Mouse (Mus musculus): ENCODE data around the gene Nectin2. TPM values are rescaled to one million over a fixed set of nuclear protein-coding genes. Genes with fewer than 3 reads are reported as not detected.

Gene Nectin2
- total RNA-seq, 2 experiments from 2014 or later = 35.7 to 36.4 TPM

DNA sequence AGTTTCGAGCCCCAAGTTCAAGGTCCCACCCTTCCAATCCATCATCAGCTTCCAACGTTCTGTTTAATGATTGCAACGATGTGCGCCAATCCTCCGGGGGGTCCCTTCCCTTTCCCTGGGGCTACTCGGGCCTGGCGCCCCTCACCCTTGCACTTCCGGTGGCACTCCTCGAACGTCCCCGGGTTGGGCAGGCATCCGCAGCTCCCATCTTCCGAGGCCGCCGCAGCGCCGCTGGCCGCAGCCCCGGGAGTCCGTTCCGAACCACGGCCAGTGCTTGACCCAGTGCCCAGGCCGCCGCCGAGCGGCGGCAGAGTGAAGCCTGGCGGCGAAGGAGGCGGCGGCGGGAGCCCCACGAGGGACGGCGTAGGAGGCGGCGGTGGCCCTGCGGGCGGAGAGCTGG, 35.4 kb downstream of the Nectin2 start:
- intact Hi-C loops (cut with DNase I) = no loop called here
- no peak for DNase-seq

DNA sequence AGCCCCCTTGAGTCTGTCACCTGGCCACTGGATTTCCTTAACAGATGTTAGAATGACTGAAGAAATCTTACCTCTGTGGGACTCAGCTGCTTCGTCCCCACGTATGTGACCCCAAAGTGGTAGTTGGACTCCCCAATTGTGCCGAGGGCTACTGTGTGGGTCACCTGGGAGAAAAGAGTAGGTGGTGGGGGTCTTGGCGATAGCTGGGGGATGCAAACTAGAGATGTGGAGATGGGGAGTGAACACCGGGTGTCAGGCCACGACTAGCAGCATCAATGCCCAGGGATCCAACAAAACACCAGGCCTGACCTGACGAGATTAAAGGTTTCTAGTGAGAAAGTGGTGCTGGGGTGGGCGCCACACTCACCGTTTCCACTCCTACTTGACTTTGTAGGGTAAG, 36.7 kb downstream of the Nectin2 start:
- intact Hi-C loops (cut with DNase I) = no loop called here
- no peak for DNase-seq

DNA sequence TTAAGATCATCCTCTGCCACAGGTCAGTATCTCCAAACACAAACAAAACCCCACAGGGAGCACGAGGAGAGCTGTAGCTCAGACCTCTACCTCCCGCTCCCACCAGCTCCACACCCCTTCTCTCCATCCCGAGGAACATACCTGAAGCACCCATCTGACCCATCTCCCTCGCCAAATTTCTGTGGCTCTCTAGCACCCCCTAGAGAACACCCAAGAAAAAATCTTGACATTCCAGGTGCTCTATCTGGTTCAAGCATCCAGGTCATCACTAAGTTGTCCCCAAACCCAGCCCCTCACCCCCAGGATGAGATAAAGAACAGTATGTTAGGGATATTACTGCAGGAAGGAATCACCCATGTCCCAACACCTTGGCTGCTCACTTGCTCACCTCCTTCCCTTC, 37.1 kb downstream of the Nectin2 start:
- intact Hi-C loops (cut with DNase I) = no loop called here

DNA sequence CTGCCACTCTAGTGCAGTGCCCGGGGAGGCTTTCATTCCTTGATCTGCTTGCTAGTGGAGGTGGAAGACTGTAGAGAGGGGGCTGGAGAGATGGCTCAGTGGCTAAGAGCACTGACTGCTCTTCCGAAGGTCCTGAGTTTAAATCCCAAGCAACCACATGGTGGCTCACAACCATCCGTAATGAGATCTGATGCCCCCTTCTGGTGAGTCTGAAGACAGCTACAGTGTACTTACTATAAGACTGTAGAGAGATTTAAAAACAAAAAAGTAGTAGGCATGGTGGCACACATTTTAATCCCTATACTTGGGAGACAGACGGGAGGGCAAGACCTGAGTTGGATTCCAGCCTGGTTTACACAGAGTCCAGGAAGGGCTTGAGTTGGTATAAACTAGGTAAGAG, 37.9 kb downstream of the Nectin2 start:
- DNase-seq = no peak
- intact Hi-C loops (cut with DNase I) = no loop called here

More for the DNA sequence above, 37.1 kb downstream of the Nectin2 start:
- no peak for DNase-seq

DNA sequence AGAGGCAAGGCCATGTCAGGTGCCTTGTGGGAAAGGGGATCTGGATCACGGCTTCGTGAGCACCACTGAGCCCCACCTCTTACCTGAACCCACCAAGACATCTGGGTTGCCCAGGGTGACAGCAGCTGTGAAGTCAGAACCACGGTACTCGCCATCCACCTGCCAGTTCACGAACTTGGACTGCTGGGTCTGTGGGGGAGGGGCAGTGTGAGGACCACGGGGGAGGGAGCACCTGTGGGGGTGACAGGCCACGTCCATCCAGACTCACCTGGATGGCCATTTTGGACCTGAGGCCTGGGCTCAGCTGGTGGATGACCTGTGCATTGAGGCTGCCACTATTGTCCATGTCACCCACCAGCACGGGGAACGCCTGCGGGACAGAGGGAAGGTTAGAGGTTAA, 39.6 kb downstream of the Nectin2 start:
- DNase-seq = no peak
- intact Hi-C loops (cut with DNase I) = no loop called here

DNA sequence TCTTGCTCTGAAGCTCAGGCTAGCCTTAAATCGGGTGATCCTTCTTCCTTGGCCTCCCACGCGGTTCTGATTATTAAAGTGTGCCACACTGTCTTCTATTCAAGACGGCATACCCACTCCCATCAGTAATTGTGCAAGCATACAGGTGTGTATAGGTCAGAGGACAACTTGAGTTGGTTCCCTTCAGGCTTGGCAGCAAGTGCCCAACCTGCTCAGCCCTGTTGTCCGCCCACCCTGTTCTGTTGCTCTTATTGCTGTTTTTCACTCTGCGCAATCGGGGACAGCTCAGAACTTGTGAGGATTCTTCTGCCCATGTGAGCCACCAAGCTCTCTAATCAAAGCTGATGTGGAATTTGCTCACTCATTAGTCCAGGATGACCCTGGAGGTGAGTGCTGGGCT, 45.0 kb downstream of the Nectin2 start:
- no peak for DNase-seq
- intact Hi-C loops (cut with DNase I) = loop anchor here (10.0 kb wide), 1 partner anchor 300 kb away; the partner anchor contains the start of genes Ckm and Klc3

DNA sequence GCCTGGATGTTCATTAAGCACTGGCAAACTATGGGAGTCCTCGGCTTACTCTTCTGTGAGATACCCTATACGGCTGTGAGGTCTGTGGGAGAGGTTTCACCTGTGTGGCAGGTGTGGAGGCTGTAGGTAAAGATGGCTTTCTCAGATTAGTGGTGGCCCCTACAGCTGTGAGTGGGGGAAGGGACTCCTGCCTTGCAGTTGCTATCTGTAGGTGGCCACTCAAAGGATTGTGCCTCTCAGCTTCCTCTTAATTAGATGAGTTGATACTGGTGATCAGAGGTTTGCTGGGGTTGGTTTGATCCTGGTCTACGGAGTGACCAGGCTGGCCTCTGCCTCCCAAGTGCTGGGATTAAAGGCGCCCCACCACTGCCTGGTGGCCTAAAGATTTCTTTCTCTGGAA, 45.8 kb downstream of the Nectin2 start:
- intact Hi-C loops (cut with DNase I) = loop anchor here (10.0 kb wide), 1 partner anchor 300 kb away; the partner anchor contains the start of genes Ckm and Klc3
- no peak for DNase-seq

DNA sequence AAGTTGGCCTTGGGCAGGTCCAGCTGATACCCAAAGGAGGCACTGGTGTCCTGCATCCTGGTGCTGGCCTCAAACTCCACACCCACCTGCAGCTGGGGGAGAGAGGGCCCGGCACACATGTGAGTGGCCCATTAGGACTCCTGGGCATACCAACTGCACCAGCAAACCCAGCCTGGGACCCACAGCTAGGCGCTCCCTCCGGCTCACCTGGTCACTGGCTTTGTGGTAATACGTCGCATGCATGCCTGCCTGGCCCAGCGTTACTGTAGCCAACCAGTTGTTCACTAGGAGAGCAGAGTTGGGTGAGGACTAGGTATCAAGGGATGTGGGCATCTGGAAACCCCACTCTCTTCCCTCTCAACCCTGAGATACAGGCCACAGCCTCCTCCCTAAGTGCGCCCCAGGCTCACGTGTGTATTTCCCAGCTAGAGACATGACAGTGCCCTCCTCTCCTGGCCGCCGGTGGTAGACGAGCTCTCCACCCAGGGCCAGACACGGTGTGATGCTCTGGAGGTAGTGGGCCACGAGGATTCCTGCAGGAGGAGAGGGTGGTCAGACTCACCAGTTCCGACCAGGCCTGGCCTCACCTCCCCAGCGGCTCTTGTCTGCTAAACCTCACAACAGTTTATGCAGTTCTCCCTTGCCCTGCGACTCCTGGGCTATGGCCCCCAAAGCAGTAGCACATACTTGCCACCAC, 47.3 kb downstream of the Nectin2 start:
- DNase-seq = no peak
- intact Hi-C loops (cut with DNase I) = loop anchor here (10.0 kb wide), 1 partner anchor 298 kb away; the partner anchor contains the start of genes Ckm and Klc3

DNA sequence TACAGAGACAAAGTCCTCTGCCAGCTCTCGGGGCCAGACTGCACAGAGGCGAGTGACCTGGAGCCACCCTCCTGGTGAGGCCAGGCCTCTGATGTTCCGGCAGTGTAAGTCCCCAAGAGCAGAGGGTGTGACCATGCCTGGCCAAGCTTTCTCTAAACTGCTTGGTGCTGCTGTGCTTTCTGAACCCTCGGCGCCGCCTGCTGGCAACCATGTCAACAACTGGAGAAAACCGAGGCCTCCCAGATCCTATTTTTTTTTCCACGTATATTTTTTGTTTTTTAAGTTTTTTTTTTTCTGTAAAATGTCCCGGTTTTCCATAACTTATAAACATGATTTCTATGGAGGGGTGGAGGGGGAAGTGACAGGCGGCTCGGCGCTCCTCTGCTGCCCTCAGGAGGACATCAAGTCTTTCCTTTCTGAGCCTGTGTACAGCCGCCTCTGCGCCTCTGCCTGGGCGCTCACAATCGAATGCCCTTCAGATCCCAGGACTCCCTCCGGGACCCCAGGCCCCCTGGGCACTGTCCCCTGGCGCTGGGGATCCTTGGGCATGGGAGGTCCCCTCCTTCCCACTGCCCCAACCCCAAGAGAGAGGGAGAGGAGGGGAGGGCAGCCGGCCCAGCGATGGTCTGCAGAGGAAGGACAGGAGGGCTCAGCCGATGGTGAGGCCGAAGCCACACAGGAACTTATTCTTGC, 49.1 kb downstream of the Nectin2 start:
- intact Hi-C loops (cut with DNase I) = loop anchor here (1.0 to 10.0 kb wide), 2 partner anchors 34 to 296 kb away; partner anchors contain the start of genes Ckm and Klc3
- DNase-seq = peak; percentile 73

DNA sequence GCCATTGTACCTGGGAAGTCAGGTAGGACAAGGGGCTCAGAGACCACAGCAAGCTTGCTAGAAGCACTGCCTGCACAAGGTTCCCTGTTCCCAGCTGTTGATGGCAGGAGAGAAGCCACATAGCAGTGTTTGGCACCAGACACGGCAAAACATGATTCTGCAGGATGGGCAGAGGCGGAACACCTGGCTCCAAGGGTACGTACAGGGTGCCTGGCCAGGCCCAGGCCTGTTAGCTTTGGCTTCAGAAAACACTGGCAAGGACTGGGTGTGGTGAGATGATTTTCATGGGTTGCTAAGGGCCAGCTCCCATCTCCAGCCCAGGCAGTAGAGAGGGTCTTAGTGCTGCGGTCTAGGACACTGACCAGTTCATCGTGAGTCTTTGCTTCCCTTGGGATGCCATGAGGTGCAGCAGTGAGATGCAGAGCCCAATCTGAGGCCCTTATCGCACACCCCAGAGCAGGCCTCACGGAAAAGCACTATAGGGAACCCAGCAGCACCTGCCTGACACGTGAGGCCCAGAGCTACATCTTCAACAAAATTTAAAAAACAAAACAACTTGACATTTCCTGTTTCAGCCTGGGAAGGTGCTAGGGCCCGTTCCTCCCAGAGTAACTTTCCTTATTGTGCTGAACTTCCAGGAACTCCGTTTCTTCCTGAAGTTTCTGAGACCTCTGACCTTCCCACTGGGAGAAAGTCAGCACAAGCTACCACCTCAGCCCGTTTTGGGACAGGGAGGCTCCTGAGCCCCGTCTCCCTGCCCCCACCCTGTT, 49.8 kb downstream of the Nectin2 start:
- no peak for DNase-seq
- intact Hi-C loops (cut with DNase I) = loop anchor here (1.0 to 10.0 kb wide), 2 partner anchors 33 to 296 kb away; partner anchors contain the start of genes Ckm and Klc3

DNA sequence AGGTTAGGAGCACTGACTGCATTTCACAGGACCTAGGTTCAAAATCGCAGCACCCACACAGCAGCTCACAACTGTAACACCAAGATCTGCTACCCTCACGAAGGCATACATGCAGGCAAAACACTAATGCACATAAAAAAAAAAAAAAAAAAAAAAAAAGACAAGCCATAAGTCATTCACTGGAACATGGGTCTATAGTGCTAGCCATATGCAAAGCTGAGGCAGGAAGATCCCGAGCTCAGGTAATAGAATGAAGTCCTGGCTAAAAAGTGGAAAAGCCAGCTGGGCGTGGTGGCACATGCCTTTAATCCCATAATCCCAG, 50.5 kb downstream of the Nectin2 start:
- no peak for DNase-seq
- intact Hi-C loops (cut with DNase I) = loop anchor here (10.0 kb wide), 1 partner anchor 295 kb away; the partner anchor contains the start of genes Ckm and Klc3

DNA sequence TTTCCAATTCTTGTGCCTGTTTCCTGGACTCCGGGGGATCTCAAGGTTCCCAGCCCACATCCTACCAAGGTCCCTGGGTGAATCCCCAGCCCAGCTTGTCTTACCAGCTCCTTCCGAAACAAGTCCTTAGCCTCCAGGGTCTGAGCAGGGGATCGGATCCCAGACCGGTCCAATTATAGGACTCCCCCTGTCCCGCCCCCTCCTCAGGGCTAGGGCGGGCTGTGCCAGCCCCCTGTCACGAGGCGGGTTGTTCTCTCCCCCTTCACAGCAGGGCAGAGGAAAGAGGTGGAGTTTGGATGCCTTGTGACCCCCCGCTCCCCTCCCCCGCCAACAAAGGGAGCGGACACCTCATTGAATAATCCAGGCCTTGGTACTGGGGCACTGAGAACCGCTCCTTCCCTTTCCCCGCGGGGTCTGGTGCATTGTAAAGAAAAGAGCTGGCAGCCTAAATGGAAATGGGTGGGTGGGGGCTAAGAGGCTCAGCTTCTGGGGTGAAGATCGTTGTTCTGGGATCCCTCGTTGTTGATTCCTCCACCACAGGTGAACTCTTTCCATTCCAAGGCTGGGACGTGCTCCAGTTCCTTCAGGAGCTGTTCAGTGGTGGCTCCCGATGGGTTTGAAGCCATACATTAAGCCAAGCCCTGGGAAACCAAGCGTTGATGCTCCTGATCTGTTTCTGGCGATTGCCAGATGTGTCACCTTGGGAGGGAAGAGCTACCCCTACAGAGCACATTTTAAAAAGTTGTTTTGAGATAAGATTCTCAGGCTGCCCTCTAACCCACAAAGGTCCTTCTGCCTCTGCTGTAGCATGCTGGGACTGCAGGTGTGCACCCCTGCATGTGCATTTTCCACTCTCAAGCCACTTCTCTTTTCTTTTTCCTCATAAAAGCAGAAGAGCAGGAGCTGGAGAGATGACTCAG, 51.1 kb downstream of the Nectin2 start, which contains the start of gene Apoe:
Apoe (minus strand) TSS at position 282 of the 920 bp plus-strand sequence.
- DNase-seq = peak; percentile 76
- intact Hi-C loops (cut with DNase I) = no loop called here

DNA sequence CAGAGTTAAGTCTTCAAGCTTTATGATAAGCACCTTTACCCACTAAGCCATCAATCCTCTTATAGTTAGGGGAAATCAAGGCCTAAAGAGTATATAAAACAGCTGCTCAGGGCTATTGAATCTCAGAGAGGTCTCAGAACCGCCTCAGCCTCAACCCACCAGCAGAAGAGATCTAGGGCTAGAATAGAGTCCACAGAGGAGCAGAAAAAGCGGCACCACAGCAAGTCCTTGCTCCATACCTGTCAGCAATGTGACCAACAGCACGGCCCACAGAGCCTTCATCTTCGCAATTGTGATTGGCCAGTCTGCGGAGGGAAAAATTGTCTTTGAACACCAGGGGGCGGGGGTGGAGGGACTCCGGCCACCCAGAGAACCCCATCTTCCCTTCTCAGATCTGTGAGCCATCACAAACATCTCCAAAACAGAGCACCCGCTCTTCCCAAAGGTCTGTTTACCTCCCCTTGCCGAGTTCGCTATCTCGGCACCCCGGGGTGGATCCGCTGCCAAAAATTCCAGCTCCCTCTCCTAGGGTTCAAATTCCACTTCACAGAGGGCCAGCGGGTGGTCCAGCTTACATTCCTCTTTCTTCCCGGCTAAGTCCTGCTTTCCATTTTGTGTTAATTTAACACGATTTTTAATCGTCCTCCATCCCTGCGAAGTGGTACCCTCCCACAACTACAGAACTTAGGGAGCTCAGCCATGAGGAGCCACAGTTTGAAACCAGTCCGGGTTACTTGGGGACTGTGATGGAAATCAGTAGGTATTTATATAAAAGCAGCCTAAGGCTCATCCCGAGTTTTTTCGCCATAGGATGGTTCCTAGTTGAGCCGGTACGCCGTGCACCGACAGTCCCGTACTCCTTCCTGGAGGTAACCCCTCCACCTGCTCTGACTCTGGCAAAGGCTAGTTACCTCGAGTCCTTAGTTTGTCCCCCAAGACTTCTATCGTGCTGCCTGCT, 52.1 kb downstream of the Nectin2 start:
- DNase-seq = no peak
- intact Hi-C loops (cut with DNase I) = no loop called here

DNA sequence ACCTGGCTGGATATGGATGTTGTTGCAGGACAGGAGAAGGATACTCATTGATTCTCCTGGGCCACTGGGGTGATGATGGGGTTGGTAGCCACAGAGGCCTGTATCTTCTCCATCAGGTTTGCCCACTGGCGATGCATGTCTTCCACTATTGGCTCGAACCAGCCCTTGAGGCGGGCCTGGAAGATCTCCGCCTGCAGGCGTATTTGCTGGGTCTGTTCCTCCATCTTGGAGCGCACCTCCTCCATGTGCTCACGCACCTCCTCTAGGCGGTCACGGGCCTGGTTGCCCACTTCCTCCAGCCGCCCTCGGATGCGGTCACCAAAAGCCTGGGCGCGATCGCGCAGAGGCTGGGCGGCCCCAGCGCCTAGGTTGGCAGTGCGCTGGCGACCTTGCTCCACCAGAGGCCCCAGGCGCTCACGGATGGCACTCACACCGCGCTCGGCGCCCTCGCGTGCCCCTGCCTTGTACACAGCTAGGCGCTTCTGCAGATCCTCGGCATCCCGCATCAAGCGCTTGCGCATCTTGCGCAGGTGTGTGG, 53.9 kb downstream of the Nectin2 start:
- intact Hi-C loops (cut with DNase I) = no loop called here
- DNase-seq = no peak

DNA sequence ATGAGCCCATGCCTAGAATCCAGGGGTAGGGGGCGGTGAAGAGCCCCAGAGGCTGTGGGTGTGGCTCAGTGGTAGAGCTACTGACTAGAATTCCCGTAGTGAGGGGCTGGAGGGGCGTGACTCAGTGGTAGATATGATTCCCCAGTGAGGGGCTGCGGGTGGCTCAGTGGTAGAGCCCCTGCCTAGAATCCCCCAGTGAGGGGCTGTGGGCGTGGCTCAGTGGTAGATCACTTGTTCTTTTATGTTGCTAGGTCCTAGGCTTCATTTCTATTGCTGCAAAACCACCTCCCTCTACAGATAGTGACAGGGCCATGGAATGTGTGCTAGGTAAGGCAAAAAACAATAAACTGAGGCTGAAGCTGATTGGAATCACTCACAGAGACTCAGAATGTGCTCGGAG, 54.4 kb downstream of the Nectin2 start:
- intact Hi-C loops (cut with DNase I) = no loop called here
- DNase-seq = no peak

DNA sequence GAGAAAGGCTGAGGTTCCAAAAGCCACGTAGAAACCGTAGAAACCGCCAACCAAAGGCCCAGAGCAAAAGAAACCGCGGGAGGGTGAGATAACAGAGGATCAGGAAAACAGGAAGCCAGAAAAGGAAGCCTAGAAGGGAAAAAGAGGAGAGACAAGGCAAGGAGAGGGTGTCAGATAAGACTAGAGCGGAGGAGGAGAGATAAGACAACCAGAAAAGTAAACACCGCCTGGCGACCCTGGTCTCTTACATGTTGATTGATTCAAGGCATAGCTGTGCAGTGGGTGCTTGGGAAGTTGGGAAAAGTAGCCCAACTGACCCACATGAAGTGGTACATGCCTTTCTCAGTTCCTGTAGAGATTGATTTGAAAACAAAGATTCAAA, 55.1 kb downstream of the Nectin2 start:
- no peak for DNase-seq
- intact Hi-C loops (cut with DNase I) = no loop called here

DNA sequence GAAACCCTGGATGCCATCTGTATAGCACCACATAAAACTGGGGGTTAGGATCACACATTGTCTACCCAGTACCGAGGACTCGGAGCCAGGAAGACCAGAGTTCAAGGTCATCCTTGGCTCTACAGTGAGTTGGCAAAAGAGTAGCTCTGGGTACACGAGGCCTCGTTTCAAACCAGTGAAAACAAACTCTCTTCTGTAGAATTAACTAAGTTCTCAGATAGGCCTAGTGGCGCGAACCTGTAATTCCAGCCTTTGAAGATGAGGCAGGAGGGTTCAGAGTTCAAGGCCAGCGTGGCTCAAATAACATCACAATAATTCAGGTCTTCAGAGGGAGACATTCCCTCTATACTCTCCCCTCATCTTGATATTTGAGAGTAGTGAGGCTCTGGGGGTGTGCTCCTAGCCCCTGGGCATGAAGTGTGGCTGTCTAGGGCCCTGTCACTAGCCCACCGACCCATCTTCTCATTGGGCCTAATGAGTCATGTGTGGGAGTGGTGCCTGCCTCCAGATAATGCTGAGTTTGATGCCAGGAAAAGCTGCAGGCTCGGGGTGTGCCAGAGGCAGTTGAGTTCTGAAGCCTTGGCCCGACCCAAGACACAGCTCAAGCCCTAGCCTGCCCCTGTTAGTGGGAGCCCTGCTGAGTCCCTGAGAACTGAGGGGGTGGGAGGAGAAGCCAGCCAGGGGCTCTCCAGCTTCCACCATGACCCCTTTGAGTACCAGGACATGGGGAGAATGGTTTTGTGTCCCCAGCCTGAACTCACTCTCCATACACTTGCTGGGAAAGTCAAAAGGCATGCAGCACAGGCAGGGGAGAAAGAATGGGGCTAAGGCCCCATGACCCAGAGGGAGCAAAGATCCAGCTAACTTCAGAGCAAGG, 55.7 kb downstream of the Nectin2 start:
- no peak for DNase-seq
- intact Hi-C loops (cut with DNase I) = no loop called here

DNA sequence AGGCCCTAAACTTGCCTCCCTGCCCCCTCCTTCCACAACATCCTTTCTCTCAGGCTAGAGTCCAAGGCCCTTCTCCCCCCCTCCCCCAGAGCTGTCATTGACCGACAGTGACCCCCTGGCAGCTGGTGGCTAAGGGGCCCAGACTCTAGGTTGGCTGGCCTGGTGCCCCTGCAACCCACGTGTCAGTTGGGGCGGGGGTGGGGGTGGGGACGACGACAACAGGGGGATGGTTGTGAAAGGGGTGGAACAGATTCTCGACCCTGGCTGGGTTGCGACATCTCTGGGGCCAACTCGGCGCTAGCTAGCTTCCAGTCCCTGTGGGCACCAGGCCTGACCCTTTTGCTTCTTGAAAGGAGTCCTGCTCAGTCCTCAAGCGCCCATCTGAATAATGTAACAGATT, 56.9 kb downstream of the Nectin2 start:
- peak; percentile 87 for DNase-seq

More for the DNA sequence above, 56.9 kb downstream of the Nectin2 start:
- intact Hi-C loops (cut with DNase I) = no loop called here
